Mouse (Mus musculus): Measurements from ENCODE around the gene Cyp4x1.

The Cyp4x1 gene

GRCm38 (mm10) chr4:115093331-115093864, 40.7 kb downstream of the Cyp4x1 start:
- no peak for ATAC-seq (ENCODE audit: insufficient number of reproducible peaks, low FRiP score, low TSS enrichment)

DNA sequence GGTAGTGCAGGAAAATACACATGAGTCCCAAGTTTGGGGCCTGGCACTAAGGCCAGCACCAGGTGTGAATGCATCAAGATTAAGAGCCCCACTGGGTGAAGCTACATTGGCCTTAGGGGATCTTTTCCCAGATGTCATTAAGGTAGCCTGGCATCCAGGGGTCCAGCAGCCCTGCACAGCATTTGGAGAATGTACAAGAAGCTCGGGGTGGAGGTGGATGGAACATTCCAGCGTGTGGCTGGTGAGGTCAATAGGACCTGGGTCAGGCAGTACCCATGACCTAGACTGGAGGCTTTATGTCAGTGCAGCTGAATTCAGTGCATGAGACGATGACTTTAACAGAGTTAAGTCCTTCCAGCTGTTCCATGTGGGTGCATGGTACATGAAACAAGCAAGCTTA, 42.3 kb downstream of the Cyp4x1 start:
- no peak for ATAC-seq (ENCODE audit: insufficient number of reproducible peaks, low FRiP score, low TSS enrichment)

DNA sequence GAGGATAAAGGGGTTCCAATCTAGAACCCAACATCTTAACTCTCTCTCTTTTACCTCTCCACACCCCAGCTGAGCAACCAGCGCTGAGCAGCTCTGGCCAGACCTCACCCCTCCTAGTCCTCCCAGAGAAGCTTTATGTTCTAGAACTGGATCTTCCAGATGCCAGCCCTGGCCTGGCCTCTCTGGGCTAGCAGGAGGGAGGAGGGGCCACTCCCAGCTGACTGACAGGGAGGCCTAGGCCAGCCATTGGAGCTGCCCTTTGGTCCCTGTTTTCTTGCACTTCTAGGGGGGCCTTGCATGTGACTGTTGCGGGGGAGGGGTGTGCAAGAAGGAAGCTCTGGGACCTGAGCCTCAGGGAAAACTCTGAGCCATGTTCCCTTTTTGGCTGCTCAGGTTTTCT, 43.5 kb downstream of the Cyp4x1 start:
- ATAC-seq (ENCODE audit: insufficient number of reproducible peaks, low FRiP score, low TSS enrichment): no peak

DNA sequence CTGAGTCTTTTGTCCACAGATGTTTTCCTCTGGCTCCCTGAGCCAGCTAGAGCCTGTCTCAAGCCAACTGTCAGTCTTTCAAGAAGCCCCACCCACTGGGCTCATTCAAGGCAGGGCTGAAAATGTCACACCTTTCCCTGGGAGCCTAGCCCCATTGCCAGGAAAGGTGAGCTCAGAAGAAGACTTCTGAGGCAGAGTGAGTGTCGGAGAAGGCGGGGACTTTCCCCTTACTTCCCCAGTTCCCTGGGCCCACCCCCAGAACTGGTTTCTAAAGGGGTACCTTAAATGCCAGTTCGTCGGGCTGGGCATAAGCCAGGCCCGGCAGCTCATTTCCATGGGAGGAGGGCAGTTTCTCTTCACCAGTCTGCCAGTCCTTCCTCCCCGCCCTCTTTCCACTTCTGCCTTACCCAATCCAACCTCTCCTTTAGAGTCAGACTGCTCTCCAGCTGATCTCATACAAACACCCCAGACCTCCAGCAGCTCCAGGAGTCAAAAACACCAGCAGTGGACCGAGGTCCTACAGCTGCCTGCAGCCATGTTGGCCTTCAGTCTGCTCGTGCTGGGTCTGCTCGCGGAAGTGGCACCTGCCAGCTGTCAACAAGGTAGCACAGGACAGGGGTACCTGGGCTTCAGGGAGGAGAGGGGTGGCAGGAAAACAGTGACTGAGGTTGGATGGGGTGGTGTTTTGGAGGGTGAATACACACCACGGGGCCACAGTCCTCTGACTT, 45.3 kb downstream of the Cyp4x1 start, which contains the start of gene Pdzk1ip1:
Gene Pdzk1ip1, plus strand, starts transcription at position 98 of the 728 bp plus-strand sequence.
- ATAC-seq (ENCODE audit: insufficient number of reproducible peaks, low FRiP score, low TSS enrichment): no peak

DNA sequence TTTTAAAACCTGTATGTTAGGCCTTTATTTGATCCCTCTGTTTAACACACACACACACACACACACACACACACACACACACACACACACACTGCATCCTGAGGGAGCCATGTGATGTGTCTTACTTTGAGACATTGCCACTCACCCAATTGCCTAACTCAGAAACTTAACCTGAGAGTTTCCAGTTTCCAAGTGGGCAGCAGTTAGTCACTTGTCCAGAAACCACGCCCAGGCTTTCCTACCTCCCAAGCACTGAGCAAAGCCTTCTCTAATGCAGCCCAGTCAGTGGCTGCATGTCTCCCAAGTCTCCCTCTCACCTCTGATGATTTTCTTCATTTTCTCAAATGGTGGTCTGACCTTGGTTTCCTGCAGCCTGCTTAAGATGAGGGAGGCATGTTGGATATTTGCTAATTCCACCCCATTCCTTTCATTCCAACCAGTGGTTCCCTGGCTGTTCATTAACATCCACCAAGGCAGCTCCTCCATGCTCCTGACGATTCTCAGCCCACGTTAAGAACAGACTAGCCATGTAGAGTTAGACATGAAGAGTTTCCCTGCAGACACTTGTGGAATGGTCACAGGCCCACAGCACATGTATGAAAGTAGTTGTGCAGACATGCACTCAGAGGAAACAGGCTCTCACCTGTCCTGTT, 47.2 kb downstream of the Cyp4x1 start:
- ATAC-seq (ENCODE audit: insufficient number of reproducible peaks, low FRiP score, low TSS enrichment): no peak

GRCm38 (mm10) chr4:115086257-115086656, 47.8 kb downstream of the Cyp4x1 start:
- ATAC-seq (ENCODE audit: insufficient number of reproducible peaks, low FRiP score, low TSS enrichment): no peak

GRCm38 (mm10) chr4:115085522-115086095, 48.5 kb downstream of the Cyp4x1 start:
- peak; percentile 66 for ATAC-seq (ENCODE audit: insufficient number of reproducible peaks, low FRiP score, low TSS enrichment)

GRCm38 (mm10) chr4:115083031-115083430, 51.0 kb downstream of the Cyp4x1 start:
- ATAC-seq (ENCODE audit: insufficient number of reproducible peaks, low FRiP score, low TSS enrichment): no peak

DNA sequence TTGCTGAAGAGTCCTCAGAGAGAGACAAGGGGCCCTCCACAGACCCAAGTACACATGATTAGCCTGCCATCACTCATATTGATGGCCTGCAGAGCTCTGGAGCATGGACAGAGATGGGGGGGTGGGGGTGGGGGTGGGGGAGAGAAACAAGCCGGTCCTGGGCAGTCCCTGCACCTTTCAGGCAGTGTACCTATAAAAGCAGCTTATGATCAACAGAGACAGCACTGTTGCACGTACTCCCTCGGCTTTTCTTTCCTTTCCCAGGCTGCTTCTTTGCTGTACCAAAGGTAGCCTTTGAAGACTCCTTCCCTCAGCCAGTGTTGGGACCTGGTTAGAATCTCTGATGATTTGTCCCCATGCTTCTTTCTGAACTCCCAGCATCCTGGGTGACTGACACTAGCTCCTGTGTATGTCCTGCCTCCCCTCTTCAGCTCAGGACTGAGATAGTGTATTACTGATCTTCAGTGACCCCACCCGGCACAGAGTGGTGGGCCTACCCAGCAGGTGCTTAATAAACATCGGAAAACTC, 54.2 kb downstream of the Cyp4x1 start:
- ATAC-seq (ENCODE audit: insufficient number of reproducible peaks, low FRiP score, low TSS enrichment): no peak

DNA sequence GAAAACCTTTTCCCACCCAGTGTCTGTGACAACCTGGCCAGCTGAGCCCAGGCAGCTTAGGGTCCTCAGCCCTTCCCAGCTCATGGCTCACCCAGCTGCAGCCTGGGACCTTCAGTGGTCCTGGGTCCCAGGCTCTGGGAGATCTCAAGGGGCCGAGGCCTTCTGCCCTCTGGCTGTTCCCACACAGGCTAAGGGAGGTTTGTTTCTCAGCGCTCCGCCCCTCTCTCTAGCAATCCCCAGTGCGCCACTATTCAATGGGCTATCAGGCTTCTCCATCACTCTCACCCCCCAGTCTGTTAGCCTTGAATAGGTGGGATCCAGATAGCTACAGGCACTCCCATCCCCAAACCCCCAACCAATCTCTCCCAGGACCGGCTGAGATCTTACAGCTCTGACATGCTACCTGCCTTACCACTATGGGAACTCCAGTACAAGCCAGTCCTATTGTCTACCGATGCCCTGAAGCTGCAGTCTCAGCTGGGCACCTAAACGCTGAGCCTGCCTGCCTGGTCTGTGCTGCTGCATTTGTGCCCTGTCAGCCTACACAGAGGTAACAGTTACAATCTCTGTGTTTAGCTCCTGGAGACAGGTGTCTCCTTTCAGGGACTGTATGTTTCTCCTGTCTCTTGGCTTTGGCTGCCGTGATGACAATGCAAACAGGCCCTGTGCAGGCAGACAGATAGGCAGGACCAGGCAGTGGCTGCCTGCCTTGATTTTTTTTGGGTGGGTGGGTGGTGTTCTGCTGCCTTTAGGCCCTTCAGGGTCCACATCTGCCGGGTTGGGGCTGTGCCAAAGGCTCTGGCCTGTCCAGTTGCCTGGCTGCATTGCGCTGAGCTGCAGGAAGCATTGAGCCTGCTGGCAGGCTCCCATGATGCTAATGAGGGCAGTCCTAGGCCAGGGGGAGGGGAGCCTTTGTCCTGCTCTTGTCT, 54.9 kb downstream of the Cyp4x1 start:
- no peak; the same call in 1 of the 2 replicates for ATAC-seq (ENCODE audit: insufficient number of reproducible peaks, low FRiP score, low TSS enrichment)

DNA sequence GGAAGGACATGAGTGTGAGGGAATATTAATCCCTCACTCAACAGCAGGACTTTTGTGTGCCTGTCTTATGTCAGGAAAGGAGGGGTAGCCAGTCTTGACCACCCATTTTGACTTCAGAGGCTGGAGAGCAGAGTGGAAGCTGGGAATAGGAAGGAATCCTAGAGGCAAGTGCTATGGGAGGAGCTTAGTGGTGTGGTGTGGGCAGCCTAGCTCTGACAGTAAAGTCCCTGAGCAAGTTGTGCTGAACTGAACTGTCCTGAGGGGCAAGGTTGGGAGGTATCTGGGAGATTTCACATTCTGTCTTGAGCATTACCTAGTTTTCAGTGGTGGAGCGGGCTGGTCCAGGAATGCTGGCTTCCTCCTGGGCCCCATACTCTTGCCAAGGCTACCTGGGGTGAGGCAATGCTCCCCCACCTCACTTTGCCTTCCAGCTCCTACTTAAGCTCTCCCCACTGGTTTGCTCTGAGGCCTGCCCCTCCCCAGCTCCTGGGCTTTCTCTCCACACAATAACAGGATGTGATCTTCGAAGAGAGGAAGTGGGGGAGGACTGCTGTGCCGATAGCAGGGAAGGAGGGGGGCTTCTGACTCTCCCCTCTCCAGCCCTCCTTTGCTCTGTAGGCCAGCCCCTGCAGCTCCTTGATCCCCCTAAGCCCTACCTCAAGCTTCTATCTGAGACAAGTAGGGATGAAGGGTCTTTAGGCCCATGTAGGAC, 58.7 kb downstream of the Cyp4x1 start:
- no peak for ATAC-seq (ENCODE audit: insufficient number of reproducible peaks, low FRiP score, low TSS enrichment)

DNA sequence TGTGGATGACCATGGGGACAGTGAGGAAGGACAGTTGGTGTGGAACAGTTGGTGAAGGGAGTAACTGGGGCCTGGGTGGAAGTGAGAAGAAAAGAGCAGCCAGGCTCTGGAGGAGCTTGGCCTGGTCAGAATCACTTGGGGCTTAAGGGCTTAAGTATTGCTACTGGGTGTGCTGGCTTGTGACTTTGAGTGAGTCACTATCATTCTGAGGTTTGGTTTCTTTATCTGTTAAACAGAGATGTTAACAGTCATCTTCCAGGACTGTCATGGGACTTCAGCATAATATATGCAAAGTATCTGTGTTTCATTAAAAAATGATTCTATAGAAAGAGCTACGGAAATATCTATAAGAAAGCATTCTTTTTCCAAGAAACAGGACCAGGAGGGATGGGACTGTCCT, 59.3 kb downstream of the Cyp4x1 start:
- no peak for ATAC-seq (ENCODE audit: insufficient number of reproducible peaks, low FRiP score, low TSS enrichment)

DNA sequence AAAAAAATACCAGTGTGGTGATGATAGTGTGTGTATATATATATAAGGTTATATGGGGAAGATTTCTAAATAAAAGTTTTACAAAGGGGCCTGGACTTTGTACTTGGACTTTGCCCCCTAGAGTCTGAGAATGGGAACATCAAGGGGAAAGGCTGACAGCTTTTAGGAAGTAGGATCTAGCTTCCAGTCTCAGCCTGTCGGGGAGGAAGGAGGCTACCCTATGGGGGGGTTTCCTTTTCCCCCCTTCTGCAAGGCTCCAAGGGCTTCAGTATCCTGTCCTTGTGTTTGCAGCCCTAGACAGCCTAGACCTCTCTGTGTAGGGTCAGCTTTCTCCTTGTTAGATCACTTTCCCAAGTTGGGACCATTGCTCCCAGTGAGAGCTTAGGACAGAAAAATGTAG, 62.4 kb downstream of the Cyp4x1 start:
- no peak for ATAC-seq (ENCODE audit: insufficient number of reproducible peaks, low FRiP score, low TSS enrichment)

- no peak for ATAC-seq (ENCODE audit: insufficient number of reproducible peaks, low FRiP score, low TSS enrichment)
Measured at GRCm38 (mm10) chr4:115063518-115064239, 70.4 kb downstream of the Cyp4x1 start.

- ATAC-seq (ENCODE audit: insufficient number of reproducible peaks, low FRiP score, low TSS enrichment): no peak
Measured at GRCm38 (mm10) chr4:115062875-115063517, 71.1 kb downstream of the Cyp4x1 start.

DNA sequence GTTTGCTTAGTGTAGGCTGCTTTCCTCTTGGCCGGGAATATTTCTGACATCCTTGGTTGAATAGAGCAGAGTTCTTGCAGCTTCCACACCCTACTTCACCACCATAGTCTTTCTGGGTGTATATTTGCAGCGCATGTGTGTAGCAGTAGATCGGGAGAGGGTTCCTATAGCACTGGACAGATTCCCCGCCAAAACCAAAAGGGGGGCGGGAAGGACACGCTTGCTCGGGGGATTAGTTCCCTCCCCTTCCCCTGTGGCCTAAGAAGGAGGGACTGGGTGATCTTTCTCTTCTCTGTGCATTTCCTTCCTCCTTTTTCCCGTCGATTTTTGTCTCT, 71.6 kb downstream of the Cyp4x1 start:
- ATAC-seq (ENCODE audit: insufficient number of reproducible peaks, low FRiP score, low TSS enrichment): no peak

- ATAC-seq (ENCODE audit: insufficient number of reproducible peaks, low FRiP score, low TSS enrichment): no peak
Measured at GRCm38 (mm10) chr4:115060753-115061152, 73.3 kb downstream of the Cyp4x1 start.

DNA sequence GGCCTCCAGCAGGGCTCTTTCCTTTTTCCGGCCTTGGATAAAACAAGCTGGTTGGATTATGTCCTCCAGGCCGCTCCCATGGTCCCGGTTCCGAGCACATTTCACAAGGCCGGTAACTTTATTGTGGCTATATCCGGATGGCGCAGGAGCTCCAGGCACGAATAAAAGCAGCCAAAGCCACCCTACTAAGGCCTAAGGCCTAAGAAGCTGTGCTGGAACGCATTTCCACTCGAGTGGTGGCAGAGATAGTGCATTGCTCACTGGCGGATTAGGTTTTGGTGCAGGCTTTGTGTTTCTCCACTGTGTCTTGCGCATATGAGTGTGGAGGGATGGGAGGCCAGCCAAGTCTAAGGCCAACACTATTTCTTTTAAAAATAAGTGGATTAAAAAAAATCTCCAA, 74.2 kb downstream of the Cyp4x1 start:
- no peak for ATAC-seq (ENCODE audit: insufficient number of reproducible peaks, low FRiP score, low TSS enrichment)
